Mouse (Mus musculus) cerebellum, adult 11 months (tissue): ENCODE results near the gene Nkx1-1.
A peak's percentile ranks its signal among the peaks of the same experiment; 100 is the strongest.

Experiments
- DNase-seq: peaks from one replicate; pipeline ENCODE4 v3.0.0; 2022

Gene Nkx1-1

DNA sequence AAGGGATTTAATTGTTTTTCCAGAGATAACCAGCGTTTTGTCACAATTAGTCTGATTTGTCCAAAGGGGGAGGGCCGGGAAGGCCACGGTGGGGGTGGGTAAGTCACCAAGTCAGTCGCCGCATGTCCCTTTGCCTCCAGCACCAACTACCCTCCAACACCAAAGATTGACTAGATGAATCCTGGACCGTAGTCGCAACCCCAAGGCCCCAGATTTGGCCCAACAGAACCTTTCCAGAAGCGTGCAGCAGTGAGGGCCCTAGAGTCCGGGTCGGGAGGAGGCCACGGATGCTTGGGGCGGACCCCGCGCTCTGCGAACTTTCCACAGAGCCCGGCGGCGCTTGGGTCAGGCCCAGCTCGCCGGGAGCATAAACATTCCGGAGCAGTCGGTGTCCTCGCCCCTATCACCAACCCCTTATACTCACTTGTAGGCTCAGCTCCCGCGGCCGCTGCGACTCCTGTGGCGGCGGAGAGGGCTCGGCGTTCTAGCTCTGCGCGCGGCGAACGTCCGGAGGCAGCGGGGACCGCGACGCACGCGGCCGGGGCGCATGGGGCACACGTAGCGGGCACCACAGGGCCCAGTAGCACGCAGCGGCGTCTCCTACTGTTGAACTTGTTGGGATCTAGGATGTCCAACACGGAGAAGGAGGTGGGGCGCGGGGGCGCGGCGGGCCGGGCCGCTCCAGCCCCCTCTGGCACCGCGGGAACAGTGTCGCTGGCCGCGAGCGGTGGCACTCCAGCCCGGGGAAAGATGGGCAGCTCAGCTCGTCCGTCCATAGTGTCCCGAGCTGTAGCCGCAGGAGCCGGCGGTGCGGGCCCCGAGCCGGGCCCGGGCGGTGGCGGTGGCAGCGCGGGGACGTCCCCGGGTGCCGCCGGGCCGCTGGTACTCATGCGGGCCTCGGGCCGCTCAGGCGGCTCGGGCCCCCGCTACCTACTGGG is at the start of gene Nkx1-1:
Gene Nkx1-1 (minus strand): TSS at position 776 of the 938 bp plus-strand sequence.
- DNase-seq, result no peak

DNA sequence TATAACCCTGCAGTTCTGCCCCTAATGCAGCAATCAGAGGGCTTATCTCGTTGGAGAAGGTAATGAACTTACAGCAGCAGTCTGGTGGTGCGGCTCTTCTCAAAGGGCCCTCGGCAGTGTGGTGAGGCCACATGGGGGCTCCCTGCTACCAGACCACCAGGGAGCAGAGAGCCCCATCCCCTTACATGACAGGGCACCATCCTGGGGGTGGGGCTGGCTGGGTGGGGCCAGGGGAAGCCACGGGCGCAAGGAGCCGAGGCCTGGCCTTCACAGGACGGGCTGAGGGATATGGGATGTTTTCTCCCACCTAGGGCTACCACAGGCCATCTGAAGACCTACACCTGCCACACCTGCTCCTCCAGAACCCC is 47.5 kb upstream of the Nkx1-1 start:
- no peak for DNase-seq

DNA sequence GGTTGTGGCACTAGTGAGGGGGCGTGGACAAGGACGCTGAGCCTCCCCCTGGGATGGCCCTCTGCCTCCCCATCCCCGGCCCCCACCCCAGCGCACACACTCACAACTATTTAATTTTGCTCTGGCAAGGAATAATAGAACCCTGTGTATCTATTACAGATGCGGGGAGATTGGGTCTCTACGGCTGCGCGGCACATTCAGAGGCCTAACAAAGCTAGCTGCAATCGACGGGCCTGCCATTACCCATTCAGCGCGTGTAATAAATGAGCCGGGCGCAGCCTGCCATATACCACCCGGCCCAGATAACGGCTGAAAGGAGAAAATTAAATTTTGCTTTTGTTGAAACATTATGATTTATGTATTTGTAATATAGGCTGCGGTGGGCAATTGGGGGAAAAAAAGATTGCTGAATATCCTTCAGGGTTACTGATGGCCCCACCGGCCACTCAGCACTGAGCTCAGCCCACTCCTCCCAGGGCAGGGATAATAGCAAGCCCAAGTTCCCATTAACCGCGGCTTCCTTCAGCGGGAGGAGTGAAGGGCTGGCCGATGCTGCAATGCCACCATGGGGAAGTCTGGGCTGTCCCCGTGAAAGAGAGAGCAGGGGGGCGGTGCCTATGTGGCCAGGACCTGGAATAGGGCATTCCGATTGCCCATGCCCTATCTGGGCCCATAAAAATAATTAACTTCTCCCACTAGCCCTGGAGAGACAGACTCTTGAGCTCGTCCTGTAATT is 47.0 kb upstream of the Nkx1-1 start:
- no peak for DNase-seq

DNA sequence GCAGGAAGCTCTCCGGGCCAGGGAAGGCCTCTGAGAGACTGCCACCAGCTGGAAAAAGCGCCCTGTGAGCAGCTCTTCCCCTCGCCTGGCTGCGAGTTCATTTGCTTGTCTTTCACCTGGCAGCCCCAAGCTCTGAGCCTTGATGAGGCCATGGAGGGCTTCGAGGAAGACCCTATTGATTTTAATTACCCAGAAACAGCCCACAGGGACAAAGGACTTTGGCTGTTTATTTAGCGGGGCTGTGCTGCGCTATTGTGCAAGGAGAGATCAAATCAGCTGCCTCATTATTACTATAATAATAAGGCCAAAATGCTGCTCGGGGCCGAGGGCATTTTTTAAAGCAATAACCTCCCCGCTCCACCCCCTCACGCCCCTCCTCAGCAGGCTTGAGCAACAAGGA is 31.7 kb upstream of the Nkx1-1 start:
- DNase-seq, result no peak

DNA sequence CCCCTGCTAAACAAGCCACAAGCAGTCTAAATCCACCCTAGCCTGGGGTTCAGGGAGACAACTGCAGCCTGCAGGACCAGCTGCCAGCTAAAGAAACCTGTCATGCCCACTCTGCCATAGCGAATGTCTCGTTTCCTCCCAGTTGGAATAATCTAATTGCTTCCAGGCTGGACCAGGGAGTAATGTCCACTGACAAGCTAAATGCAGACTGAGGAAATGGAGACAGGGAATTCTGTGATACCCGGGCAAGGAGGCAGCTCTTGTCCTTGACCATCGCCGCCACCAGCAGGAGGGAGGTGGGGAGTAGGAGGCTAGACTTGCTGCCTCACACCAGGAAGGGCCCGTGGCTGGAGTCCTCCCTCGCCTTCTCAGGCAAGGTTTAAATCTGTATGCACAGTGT is 30.6 kb upstream of the Nkx1-1 start:
- no peak for DNase-seq

DNA sequence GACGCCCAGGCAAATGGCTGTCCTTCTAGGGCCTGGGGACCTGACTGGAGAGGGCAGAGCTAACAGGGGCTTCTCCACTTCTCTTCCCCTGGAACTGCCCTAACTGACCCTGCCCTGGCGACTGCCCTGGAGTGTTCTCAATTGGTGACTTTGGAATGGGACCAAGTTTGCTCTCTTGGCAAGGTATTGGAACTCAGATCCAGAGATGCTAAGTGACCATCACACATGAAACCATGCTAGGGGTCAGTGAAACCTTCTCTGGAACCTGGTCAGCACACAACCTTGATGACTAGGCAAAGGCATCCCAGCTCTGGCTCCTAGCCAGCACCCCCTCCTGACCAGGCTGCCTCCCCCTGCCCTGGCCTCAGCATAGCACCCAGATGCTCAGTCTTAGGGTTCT is 25.3 kb upstream of the Nkx1-1 start:
- DNase-seq, result no peak

DNA sequence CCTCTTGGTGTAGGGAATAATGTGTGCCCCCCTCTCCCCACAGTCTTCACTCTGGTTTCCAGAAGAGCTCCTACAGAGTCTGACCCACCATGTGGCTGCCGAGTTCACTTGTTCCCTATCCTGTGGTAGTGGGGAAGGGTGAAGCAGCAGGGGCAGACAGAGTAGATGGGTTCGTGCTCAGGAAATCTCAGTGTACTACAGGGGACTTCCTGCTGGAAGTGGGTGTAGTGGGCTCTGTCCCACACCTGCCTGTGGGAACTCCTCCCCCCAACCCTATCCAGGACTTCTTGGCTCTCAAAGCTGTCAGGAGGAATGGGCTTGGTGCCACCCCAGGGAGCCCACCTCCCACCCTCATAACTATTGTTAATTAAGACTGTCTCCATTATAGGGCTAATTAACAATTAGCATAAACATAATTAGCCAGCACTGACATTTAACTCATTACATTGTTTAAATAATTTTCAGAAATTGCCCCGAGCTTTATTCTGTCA is 24.4 kb upstream of the Nkx1-1 start:
- no peak for DNase-seq

DNA sequence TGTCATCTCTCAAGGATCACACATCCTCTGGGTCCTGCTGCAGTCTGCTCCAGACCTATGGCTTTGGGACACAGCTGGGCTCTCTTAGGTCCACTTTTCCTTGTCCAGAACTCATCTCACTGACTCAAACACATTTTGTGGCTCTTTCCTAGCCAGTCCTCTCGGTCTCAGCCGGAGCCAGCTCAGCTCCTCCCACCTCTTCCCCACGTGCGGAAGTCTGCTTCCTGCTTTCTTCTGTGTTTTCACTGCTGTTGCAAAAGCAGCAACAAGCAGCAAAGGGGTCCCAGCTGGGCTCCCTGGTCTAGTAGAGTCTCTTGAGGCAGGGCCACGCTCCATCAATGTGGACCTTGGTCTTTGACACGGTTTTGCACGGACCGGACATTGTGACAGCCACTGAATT is 22.0 kb upstream of the Nkx1-1 start:
- no peak for DNase-seq

DNA sequence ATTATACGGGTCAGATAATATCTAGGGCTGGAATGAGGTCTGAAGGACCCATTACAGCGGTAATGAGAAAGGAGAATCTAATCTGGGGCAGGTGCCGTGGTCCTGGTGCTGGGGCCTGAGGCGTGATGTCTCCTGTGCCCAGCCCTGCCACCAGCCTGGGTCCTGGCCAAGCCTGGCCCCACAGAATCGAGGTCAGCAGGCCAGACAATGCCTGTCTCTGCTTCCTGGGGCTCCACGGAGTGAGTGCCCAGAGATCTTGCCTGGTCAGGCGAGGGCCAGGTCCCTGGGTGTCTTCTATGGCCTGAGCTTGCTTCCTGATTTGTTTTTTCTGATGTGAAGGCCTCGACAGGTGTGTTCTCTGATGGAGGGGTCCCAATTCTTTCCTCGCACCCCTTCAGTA is 10.0 kb upstream of the Nkx1-1 start:
- DNase-seq, result no peak

DNA sequence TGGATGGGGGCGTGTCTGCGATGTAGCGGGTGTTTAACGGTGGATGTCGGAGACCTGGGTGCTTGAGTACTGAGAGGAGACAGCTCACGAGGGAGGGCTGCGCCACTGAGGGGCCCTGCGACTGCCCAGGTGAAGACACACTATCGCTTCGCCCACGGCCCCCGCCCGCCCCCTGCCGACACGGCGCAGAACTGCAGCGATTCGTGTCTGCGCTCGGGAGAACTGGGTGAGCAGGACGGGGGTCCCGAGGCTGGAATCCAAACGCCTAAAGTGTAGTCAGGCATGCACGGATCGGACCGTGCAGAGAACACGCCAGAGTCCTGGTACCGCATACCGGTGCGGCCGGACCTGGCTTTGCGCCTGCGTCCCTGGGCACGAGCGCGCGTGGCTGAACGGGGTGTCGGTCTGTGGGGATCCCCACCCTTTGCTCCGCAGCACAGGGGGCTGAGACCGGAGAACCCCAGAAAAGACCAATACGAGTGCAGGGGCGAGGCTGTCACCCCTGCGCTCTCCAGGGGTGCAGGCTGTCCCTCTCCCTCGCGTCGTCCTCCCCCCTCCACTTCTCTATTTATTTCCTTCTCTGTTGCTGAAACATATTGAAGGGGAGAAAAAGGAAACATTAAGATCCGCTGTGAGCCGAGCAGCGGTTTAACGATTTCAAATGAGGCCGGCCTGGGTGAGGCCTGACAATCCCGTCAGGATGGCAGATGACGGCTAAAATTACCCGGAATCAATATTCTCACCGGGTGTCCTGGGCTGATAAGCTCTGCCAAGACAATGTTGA is 9.3 kb upstream of the Nkx1-1 start:
- DNase-seq, result peak; percentile 51

DNA sequence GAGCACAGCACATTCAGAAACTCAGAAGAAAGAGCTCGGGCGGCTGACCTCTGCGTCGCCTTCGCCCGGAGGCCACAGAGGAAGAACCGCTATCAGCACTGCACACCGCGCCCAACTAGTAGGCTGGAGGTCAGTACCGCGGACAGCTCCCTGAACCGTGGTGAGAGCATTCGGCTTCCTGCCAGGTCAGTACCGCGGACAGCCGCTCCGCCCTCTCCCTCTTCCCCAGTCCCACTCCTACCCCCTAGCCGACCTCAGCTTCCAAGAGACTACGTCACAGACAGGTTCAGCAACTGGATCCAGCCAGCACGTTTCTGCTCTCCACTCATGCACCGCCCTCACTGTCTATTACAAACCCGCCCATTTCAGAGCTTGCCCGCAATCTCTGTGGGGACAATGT is 4.4 kb upstream of the Nkx1-1 start:
- no peak for DNase-seq

DNA sequence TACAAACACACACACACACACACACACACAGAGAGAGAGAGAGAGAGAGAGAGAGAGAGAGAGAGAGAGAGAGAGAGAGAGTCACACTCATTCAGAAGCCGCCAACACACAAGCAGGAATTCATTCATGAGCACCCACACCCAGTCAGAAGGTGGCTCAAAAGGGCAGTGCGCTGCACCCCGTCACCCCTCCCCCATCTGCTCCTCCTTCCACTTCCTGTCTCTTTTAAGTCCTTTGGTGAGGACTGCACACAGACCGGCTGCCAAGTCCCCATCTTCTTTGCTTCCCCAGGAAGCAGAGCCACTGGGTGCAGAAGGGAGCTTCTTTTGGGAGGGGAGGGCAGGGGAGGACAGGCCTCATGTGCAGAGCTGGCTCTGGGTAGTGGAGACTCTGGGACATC is 2.2 kb upstream of the Nkx1-1 start:
- no peak for DNase-seq

DNA sequence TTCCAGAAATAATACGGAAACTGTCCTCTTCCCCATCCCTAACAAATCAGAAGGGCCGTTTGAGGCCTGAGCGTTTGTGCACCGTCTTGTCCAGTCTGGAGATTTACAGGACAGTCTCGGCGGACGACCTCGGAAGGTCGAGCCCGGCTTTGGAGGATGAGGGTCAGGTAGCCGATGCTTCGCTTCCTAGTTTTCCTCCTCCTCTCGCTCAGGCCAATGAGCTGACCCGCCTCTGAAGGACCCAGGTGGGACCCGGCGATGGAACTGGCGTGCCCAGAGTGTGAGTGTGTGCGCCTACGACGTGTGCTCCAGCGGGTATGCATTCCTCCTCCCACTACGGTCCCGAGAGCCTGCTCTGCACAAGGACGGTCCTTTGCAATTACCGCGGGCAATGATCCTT is 1.4 kb upstream of the Nkx1-1 start:
- DNase-seq, result no peak

DNA sequence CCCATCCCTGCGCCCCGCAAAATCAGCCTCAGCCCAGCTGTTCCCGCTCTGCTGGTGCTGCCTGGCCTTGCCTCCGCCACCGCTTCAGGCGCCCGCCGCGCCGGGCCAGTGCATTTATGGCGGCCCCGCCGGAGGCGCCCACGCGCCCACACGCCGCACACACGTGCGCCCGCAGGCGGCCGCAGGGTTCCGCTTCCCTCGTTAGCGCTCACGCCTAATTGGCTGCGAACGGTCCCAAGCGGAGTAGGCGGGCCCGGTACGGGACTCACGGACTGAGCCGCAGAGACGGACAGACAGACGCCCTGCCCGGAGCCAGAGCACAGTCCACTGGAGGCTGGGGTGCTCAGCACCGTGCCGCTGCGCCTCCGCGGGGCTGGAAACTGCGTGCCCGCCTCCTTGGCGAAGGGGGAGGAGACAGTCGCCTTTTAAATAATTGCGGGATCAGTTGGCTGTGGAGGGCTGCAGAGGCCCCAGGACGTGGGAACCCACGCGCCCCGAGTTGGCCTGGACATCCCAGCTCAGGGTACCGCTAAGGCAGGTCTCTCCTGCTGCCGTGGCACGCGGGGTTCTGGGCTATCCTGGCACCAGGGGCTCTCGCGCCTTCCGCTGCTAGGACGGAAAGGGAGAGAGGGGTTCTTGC is 485 bp upstream of the Nkx1-1 start:
- no peak for DNase-seq

DNA sequence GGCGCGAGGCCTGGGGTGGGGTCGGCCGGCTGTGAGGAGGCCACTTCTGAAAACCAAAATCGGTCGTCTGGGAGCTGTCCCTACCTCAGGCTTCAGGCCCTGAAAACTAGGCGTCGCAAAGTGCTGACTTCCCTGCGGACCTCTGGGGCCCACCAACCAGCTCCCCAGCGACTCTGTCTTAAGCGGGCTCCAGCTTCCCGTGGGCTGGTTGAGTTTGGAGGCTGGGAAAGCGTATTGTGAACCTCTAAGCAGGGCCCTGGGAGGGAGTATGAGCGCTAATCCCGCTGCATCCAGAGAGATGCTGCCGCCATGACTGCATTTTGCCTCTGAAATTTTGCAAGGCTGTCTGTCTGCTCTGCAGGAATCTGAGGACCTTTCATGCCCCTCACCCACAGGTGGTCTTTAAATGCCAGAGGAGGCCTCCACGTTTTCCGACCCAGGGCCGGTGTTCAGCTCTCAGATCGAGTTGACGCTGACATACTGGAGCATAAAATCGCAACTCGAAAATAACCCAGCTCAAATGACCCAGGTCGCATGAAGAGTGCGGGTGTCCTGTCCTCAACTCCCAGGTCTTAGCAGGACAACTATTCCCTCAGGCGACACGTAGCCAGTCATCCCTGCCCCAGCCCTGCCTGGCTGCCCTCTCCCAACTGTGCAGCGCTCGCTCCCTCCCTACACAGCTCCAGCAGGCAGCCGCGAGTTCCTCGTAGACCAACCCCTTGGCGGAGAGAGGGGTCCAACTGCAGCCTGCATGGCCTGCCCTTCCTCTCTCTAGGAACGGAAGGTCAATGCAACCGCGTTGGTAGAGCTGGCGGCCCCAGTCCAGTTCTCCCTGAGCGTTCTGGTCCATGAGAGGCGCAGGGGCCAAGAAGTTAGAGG is 1.5 kb downstream of the Nkx1-1 start:
- no peak for DNase-seq

DNA sequence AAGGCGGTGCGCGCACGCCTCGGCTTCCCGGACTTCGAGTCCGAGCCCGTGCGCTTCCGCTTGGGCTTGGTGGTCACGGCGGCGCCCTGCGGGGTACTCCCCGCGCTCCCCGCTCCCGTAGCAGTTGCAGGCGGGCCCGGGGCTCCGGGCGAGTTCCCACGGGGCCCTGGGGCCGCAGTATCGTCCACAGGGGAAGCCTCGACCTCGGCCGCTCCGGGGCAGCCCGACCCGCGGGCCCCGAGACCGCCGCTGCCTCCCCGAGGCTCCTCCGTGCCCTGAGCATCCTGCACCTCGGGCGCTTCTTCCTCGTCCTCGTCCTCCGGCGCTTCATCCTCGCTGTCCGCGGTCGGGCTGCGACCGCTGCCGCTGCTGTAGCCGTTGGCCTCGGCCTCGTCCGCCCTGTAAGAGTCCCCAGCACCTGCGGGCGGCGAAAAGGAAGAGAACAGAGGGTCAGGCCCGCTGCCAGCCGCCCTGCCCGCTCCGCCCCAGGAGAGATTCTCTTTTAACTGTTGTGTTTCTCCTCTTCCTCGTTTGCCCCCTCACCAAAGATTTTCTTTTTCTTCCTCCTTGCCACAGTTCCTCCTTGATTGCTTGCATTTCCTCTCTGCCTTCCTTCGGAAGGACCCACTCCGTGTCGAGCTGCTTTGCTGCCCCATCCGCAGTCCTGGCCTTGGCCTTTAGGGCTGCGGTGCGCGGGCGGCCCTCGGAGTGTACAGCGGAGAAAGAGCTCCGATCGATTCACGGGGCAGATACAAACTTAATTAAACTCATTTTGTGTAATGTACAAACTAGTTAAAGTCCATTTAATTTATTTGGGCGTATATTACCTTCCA is 2.4 kb downstream of the Nkx1-1 start:
- no peak for DNase-seq

DNA sequence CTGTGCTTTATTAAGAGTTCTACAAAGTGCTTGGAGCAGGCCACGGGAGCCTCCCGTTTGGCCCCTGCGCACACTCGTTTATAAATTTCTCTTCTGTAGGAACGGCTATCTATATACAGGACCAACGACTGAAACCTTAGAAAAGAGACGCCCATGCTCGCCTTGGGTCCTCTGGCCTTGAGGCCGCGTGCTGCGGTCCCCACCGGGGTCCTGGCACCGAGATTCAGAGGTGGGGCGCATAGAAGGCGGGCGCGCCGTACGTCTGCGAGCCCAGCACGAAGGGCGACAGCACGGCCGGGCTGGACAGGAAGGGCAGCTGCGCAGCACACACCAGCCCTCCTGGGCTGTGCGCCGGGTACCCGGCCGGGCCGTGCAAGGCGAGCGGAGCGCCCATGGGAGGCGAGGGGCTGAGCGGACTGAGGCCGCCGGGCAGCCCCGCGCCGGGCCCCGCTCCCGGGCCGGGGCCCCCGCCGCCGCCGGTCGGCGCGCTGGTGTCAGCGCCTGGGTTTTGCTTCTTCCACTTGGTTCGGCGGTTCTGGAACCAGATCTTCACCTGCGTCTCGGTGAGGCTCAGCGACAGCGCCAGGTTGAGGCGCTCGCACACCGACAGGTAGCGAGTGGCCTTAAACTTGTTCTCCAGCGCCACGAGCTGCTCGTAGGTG is 3.1 kb downstream of the Nkx1-1 start:
- peak; percentile 20 for DNase-seq

DNA sequence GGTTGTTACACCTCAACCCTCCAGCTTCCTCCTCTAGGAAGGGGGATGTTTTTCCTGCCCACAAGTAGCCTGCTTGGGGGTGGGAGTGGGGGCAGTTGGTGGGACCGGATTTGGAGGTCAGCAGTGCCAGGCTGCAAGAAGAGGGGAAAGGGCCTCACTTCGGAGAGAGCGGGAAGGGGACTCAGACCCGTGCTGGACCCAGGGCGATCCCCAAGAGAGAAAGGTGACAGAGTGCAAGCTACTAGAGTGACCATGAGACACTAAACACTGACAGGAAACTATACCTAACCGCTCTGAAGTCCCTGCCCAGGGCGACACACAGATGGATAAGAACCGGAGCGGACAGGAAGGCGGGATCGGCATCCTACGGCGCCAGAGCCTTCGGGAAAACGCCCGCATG is 3.7 kb downstream of the Nkx1-1 start:
- DNase-seq, result no peak

DNA sequence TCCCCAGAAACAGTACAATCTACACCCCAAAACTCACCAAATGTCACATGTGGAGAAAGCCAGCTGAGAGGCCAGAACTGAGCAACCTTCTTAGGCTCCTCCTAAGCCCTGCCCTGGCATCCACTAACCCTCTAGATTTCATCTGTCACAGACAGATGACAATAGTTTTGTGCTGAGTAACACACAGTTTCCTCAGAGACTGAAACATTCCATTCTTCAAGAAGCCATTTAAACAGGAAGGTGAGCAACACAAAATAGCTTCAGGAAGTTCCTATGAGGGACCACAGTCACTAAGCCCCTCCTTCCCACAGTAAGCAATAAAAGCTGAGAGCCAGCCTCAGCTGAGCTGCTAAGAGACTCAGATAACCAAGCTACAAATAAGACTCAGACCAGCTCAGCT is 6.3 kb downstream of the Nkx1-1 start:
- no peak for DNase-seq

DNA sequence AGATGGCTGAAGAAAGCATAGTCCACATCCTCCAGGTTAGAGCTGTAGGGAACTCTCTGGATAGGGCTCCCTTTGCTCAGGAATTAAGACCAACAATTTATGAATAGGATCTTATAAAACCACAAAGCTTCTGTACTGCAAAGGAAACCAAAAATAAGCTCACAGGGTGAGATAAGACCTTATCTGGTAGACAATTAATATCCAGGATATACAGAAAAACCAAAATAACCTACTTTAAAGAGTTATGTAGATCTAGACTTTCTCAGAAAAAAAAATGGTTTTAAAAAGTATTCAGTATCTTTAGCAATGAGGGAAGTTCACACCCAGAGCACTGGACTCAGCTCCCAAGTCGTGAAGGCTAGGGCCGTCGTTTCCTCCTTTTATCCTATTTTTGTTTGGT is 13.5 kb downstream of the Nkx1-1 start:
- DNase-seq, result no peak
